Mouse (Mus musculus) left cerebral cortex, postnatal 14 days (tissue): ENCODE measurements around the gene Ikzf3. TPM values are rescaled to one million over a fixed set of nuclear protein-coding genes. Genes with fewer than 3 reads are reported as not detected.

Source experiments
- DNase-seq, 2 experiments: peaks; one replicate each; pipeline ENCODE4 v3.0.0; 2021 to 2022; ENCODE audit warnings: low spot score in 2 of 2, mixed read lengths in 1 of 2
- intact Hi-C: fragments of 180-260 bp; cut with DNase I; formaldehyde crosslinking; loops from one replicate; pipeline ENCODE4 v1.15.1; 2025
- total RNA-seq, 2 experiments: library from RNA; stranded (reverse); gene quantifications; 2 replicates each; pipeline ENCODE4 v1.2.3; 2021

Ikzf3 gene
- total RNA-seq, 2 experiments from 2014 or later: 0.21 to 0.62 TPM

GRCm38 (mm10) chr11:98479940-98480497, 65.8 kb downstream of the Ikzf3 start:
- intact Hi-C loops: no loop called here
- no peak for DNase-seq

- intact Hi-C loops: no loop called here
- DNase-seq: no peak
These were observed 66.5 kb downstream of the Ikzf3 start for GRCm38 (mm10) chr11:98479026-98479939.

- DNase-seq: no peak
- intact Hi-C loops: no loop called here
These were observed 68.7 kb downstream of the Ikzf3 start for GRCm38 (mm10) chr11:98477011-98477701.

GRCm38 (mm10) chr11:98476434-98476807, 69.4 kb downstream of the Ikzf3 start:
- DNase-seq: no peak
- intact Hi-C loops: no loop called here

- DNase-seq: no peak
- intact Hi-C loops: no loop called here
These were observed 70.0 kb downstream of the Ikzf3 start for GRCm38 (mm10) chr11:98475630-98476433.

GRCm38 (mm10) chr11:98474967-98475366, 70.9 kb downstream of the Ikzf3 start:
- DNase-seq: no peak
- intact Hi-C loops: no loop called here

GRCm38 (mm10) chr11:98473916-98474479, 71.8 kb downstream of the Ikzf3 start:
- intact Hi-C loops: no loop called here
- DNase-seq: no peak

- no peak for DNase-seq
These were observed 73.1 kb downstream of the Ikzf3 start for GRCm38 (mm10) chr11:98472696-98473095.

GRCm38 (mm10) chr11:98470795-98471194, 75.0 kb downstream of the Ikzf3 start:
- intact Hi-C loops: no loop called here
- DNase-seq: no peak

More at GRCm38 (mm10) chr11:98472696-98473095, 73.1 kb downstream of the Ikzf3 start:
- intact Hi-C loops: no loop called here

GRCm38 (mm10) chr11:98469761-98470714, 75.8 kb downstream of the Ikzf3 start:
- intact Hi-C loops: no loop called here
- no peak for DNase-seq

GRCm38 (mm10) chr11:98464516-98464915, 81.3 kb downstream of the Ikzf3 start:
- intact Hi-C loops: no loop called here
- DNase-seq: peak in 1 of 2 experiments; percentile 39

- intact Hi-C loops: no loop called here
- DNase-seq: no peak
These were observed 81.9 kb downstream of the Ikzf3 start for GRCm38 (mm10) chr11:98463911-98464310.

- intact Hi-C loops: no loop called here
- DNase-seq: no peak
These were observed 83.6 kb downstream of the Ikzf3 start for GRCm38 (mm10) chr11:98462255-98462654.

GRCm38 (mm10) chr11:98461109-98461720, 84.6 kb downstream of the Ikzf3 start:
- intact Hi-C loops: no loop called here

GRCm38 (mm10) chr11:98459860-98460259, 86.0 kb downstream of the Ikzf3 start:
- intact Hi-C loops: loop anchor here (5.0 to 10.0 kb wide), 2 partner anchors 118 to 195 kb away; no protein-coding TSS in a partner anchor
- DNase-seq: no peak

More at GRCm38 (mm10) chr11:98461109-98461720, 84.6 kb downstream of the Ikzf3 start:
- no peak for DNase-seq

GRCm38 (mm10) chr11:98459071-98459741, 86.6 kb downstream of the Ikzf3 start:
- DNase-seq: no peak
- intact Hi-C loops: loop anchor here (5.0 to 10.0 kb wide), 2 partner anchors 117 to 194 kb away; no protein-coding TSS in a partner anchor
